Mouse (Mus musculus) stomach, embryonic 14.5 days (tissue): ENCODE measurements around the gene Pola1. TPM values are rescaled to one million over a fixed set of nuclear protein-coding genes. Genes with fewer than 3 reads are reported as not detected.

ENCODE experiments used
- ATAC-seq: fragments of 200-750 bp; cut with Nextera tagmentation; 2 replicates; pipeline ENCODE4 v1.8.0; 2017; ENCODE audit warnings: low read depth, moderate TSS enrichment; ENCODE audit not compliant: insufficient number of reproducible peaks, insufficient read depth, low FRiP score
- H3K27ac ChIP-seq: fragments of 300-500 bp; sonication (generic); 2 replicates; pipeline ENCODE4 v1.5.1; 2014; ENCODE audit warnings: mild to moderate bottlenecking, low read length, moderate library complexity, mixed read lengths
- H3K27me3 ChIP-seq: fragments of 300-500 bp; sonication (generic); 2 replicates; pipeline ENCODE4 v1.6.1; 2014; ENCODE audit warnings: low read length, control low read depth, mixed read lengths; ENCODE audit not compliant: control insufficient read depth, insufficient read depth
- H3K36me3 ChIP-seq: fragments of 300-500 bp; sonication (generic); 2 replicates; pipeline ENCODE4 v1.6.1; 2014; ENCODE audit warnings: mild to moderate bottlenecking, control low read depth, low read length, moderate library complexity, mixed read lengths; ENCODE audit not compliant: control insufficient read depth, insufficient read depth
- H3K4me1 ChIP-seq: fragments of 300-500 bp; sonication (generic); 2 replicates; pipeline ENCODE4 v1.6.1; 2014; ENCODE audit warnings: low read length, control low read depth, mixed read lengths; ENCODE audit not compliant: control insufficient read depth, insufficient read depth
- H3K4me2 ChIP-seq: fragments of 300-500 bp; sonication (generic); replicated peaks from 2 replicates; pipeline ENCODE4 v1.6.1; 2014; ENCODE audit warnings: low read depth, low read length, control low read depth
- H3K4me3 ChIP-seq: fragments of 300-500 bp; sonication (generic); 2 replicates; pipeline ENCODE4 v1.5.1; 2014; ENCODE audit warnings: low read depth, low read length, control low read depth
- H3K9ac ChIP-seq: fragments of 300-500 bp; sonication (generic); replicated peaks from 2 replicates; pipeline ENCODE4 v1.6.1; 2014; ENCODE audit warnings: low read depth, mild to moderate bottlenecking, control low read depth, low read length, moderate library complexity, mixed read lengths
- H3K9me3 ChIP-seq: fragments of 300-500 bp; sonication (generic); 2 replicates; pipeline ENCODE4 v1.6.1; 2016; ENCODE audit warnings: low read depth, low read length, control low read depth; ENCODE audit not compliant: control insufficient read depth
- WGBS: fragments of 180-500 bp; shearing (Covaris S2); extraction: QIAGEN DNeasy Blood & Tissue Kit; methylation state at CpG from one replicate; pipeline ENCODE4 v1.1.7; 2014; 5-methylcytosine and 5-hydroxymethylcytosine counted together
- polyA plus RNA-seq: library from polyadenylated mRNA; unstranded; fragments of >200 nt; fragmentation: Nextera tagmentation; extraction: Ambion mirVana; gene quantifications from 2 replicates; pipeline ENCODE4 v1.2.1, GENCODE M21; 2014

The Pola1 gene
- polyA plus RNA-seq, 1 experiment from 2014 or later, result 22.7 TPM

- no peak for ATAC-seq
- Histone ChIP-seq H3K4me1 (no peaks in the 10 kb centered on the region), H3K4me2 (no peak overlapping the region), H3K36me3 (no peaks in the 10 kb centered on the region), H3K9me3 (no peaks in the 10 kb centered on the region), H3K27me3 (peaks cover 7% of the 10 kb centered on the region; the same call in 1 of the 2 replicates), H3K4me3 (no peak overlapping the region), H3K27ac (no peak overlapping the region), H3K9ac (no peak overlapping the region)
- 38% methylated on average over 10 of the region's 11 CpGs for WGBS
Observed at GRCm38 (mm10) chrX:93279940-93280339, 352.0 kb downstream of the Pola1 start.

GRCm38 (mm10) chrX:93275689-93276088, 356.3 kb downstream of the Pola1 start:
- no peak overlapping the region for H3K4me2 ChIP-seq
- no peak for ATAC-seq
- H3K27ac ChIP-seq, result no peak overlapping the region
- H3K4me3 ChIP-seq, result no peak overlapping the region
- no peaks in the 10 kb centered on the region for H3K36me3 ChIP-seq
- H3K9ac ChIP-seq, result no peak overlapping the region
- no peaks in the 10 kb centered on the region for H3K9me3 ChIP-seq
- WGBS, result 44% methylated on average over 3 of the region's 3 CpGs
- H3K4me1 ChIP-seq, result no peaks in the 10 kb centered on the region
- H3K27me3 ChIP-seq, result no peaks in the 10 kb centered on the region

Other genes starting within 250 kb of the Pola1 start
- gene Pcyt1b, start 22.7 kb upstream of the Pola1 start, polyA plus RNA-seq, result 2.7 and 2.8 TPM in 2 replicates
- gene Pdk3, start 200.0 kb upstream of the Pola1 start, polyA plus RNA-seq, result 52.6 and 57.4 TPM in 2 replicates